In genomic region chr16:22877660-22878390, GRCm38 (mm10) we compare ENCODE assay signal across 21 mouse cellular contexts. TPM values are rescaled to one million over a fixed set of nuclear protein-coding genes. Genes with fewer than 3 reads are reported as not detected.
DNase-seq lines count a peak whose midpoint lies in the region; ATAC-seq and TF ChIP-seq lines count a peak whose summit lies in the region.
"Had no signal": no experiment of that assay in that cellular context is flagged by ENCODE, and none has a peak within 500 bp of the region (broad histone marks: within the 10 kb centered on the region; RNA-seq: fewer than 3 reads in every experiment).

No protein-coding gene starts in this region.

- peak; percentile 60 for DNase-seq in hindbrain, postnatal 0 days (ENCODE audit: low spot score)
- no peak for DNase-seq in hindbrain, embryonic 10.5 days (ENCODE audit: low spot score)
- DNase-seq in 3134 (ENCODE audit: extremely low read depth, insufficient read length, low spot score) (peak; percentile 45), MN1 (ENCODE audit: low spot score) (peak; percentile 24)
- peak; percentile 39 to 64 for DNase-seq in cerebellum, postnatal 25 days
- DNase-seq in ovary, adult 18-20 months (ENCODE audit: low spot score) = no peak
- DNase-seq in yolk sac, embryonic 10.5 days (ENCODE audit: low spot score) = no peak
- DNase-seq: adrenal gland, adult 2 months; gastrocnemius, adult 2 months; heart, postnatal 14 days; right cerebral cortex, adult 18-20 months; thymus, adult 18-20 months had no signal

- no peaks in the 10 kb centered on the region for H3K27me3 ChIP-seq in hindbrain, postnatal 0 days (ENCODE audit: insufficient read depth, low read length)
- H3K27me3 ChIP-seq in hindbrain, embryonic 10.5 days (ENCODE audit: insufficient read depth, poor library complexity, severe bottlenecking) = no peaks in the 10 kb centered on the region
- H3K27me3 ChIP-seq: CH12.LX; lung, embryonic 15.5 days had no signal

- H3K9me3 ChIP-seq in hindbrain, postnatal 0 days (ENCODE audit: low read length) = no peaks in the 10 kb centered on the region
- no peaks in the 10 kb centered on the region for H3K9me3 ChIP-seq in hindbrain, embryonic 10.5 days
- H3K9me3 ChIP-seq: lung, embryonic 15.5 days had no signal

- no peaks in the 10 kb centered on the region for H3K4me1 ChIP-seq in hindbrain, postnatal 0 days (ENCODE audit: insufficient read depth, low read length)
- peaks cover 10% of the 10 kb centered on the region for H3K4me1 ChIP-seq in hindbrain, embryonic 10.5 days (replicated peaks)
- H3K4me1 ChIP-seq: lung, embryonic 15.5 days had no signal

- no peak for TF ChIP-seq CTCF in hindbrain, postnatal 0 days (IDR thresholded peaks at IDR 0.05; ENCODE audit: low read depth)

- H3K4me3 ChIP-seq in hindbrain, postnatal 0 days (ENCODE audit: low read length) = no peak overlapping the region
- no peak overlapping the region for H3K4me3 ChIP-seq in hindbrain, embryonic 10.5 days
- H3K4me3 ChIP-seq: gastrocnemius, adult 2 months; lung, embryonic 15.5 days had no signal

- H3K27ac ChIP-seq in hindbrain, postnatal 0 days = no peak overlapping the region
- no peak overlapping the region for H3K27ac ChIP-seq in hindbrain, embryonic 10.5 days
- H3K27ac ChIP-seq: gastrocnemius, adult 2 months; kidney, postnatal 0 days; lung, embryonic 15.5 days had no signal

- no peak overlapping the region for H3K4me2 ChIP-seq in hindbrain, postnatal 0 days (ENCODE audit: low read depth, low read length)
- H3K4me2 ChIP-seq: lung, embryonic 15.5 days had no signal

- peaks cover 7% of the 10 kb centered on the region; the same call in 1 of the 2 replicates for H3K36me3 ChIP-seq in hindbrain, postnatal 0 days (ENCODE audit: insufficient read depth, low read length)
- peaks cover 11% of the 10 kb centered on the region for H3K36me3 ChIP-seq in hindbrain, embryonic 10.5 days

- H3K9ac ChIP-seq in hindbrain, postnatal 0 days (replicated peaks; ENCODE audit: low read length) = no peak overlapping the region
- H3K9ac ChIP-seq: lung, embryonic 15.5 days had no signal

- WGBS in hindbrain, postnatal 0 days = 46% methylated on average over 11 of the region's 11 CpGs
- 85% methylated on average over 11 of the region's 11 CpGs for WGBS in hindbrain, embryonic 10.5 days

- no peak for ATAC-seq in hindbrain, postnatal 0 days
- ATAC-seq: inflammation-experienced regulatory T-cells, adult 6 months had no signal

RNA-seq across cellular contexts. Expression of gene Ahsg, which starts 13.3 kb away (rescaled TPM):
- total RNA-seq in hindbrain, postnatal 0 days (2014; rRNA removed) = not detected in 2 replicates
- not detected in 2 replicates for polyA plus RNA-seq in hindbrain, postnatal 0 days (2015; fragmentation: Nextera tagmentation; extraction: Ambion mirVana)
- polyA plus RNA-seq in hindbrain, embryonic 10.5 days (2016; fragmentation: Nextera tagmentation; extraction: Ambion mirVana) = 0.31 TPM in 1 of 2 replicates, not detected in the other
- total RNA-seq: CH12.LX; gastrocnemius, adult 2 months; megakaryocyte, adult 5-6 weeks; neutrophil, adult 5-6 weeks had no signal
- polyA plus RNA-seq: embryonic facial prominence, embryonic 11.5 days; forebrain, embryonic 11.5 days; inflammation-experienced regulatory T-cells, adult 6 months had no signal

RNA-seq across cellular contexts. Expression of gene Dnajb11, which starts 20.2 kb away (rescaled TPM):
- total RNA-seq in hindbrain, postnatal 0 days (2014; rRNA removed) = 41.2 and 58.9 TPM in 2 replicates
- 86.9 and 87.1 TPM in 2 replicates for polyA plus RNA-seq in hindbrain, postnatal 0 days (2015; fragmentation: Nextera tagmentation; extraction: Ambion mirVana)
- 93.2 and 98.3 TPM in 2 replicates for polyA plus RNA-seq in hindbrain, embryonic 10.5 days (2016; fragmentation: Nextera tagmentation; extraction: Ambion mirVana)

RNA-seq across cellular contexts. Expression of gene Tbccd1, which starts 20.4 kb away (rescaled TPM):
- total RNA-seq in hindbrain, postnatal 0 days (2014; rRNA removed) = 13.2 and 16.9 TPM in 2 replicates
- polyA plus RNA-seq in hindbrain, postnatal 0 days (2015; fragmentation: Nextera tagmentation; extraction: Ambion mirVana) = 17.2 and 17.5 TPM in 2 replicates
- 32.3 and 37.6 TPM in 2 replicates for polyA plus RNA-seq in hindbrain, embryonic 10.5 days (2016; fragmentation: Nextera tagmentation; extraction: Ambion mirVana)

RNA-seq across cellular contexts. Expression of gene Fetub, which starts 40.3 kb away (rescaled TPM):
- total RNA-seq in hindbrain, postnatal 0 days (2014; rRNA removed) = not detected in 2 replicates
- 0.10 TPM in 1 of 2 replicates, not detected in the other for polyA plus RNA-seq in hindbrain, postnatal 0 days (2015; fragmentation: Nextera tagmentation; extraction: Ambion mirVana)
- not detected in 2 replicates for polyA plus RNA-seq in hindbrain, embryonic 10.5 days (2016; fragmentation: Nextera tagmentation; extraction: Ambion mirVana)
- total RNA-seq: gastrocnemius, adult 2 months; heart, postnatal 14 days; left cerebral cortex, adult 8-10 months; megakaryocyte, adult 5-6 weeks; neutrophil, adult 5-6 weeks had no signal
- polyA plus RNA-seq: forebrain, embryonic 11.5 days; lung, embryonic 15.5 days had no signal

Comparison
In these comparisons a context has a peak if more than half of its experiments do, and no peak if none do; other contexts are left out.
1. DNase-seq: peak in hindbrain, postnatal 0 days (single experiment), 3134 (single experiment), MN1 (single experiment) and cerebellum, postnatal 25 days (2 of 2); none in hindbrain, embryonic 10.5 days (single experiment), ovary, adult 18-20 months (single experiment) and yolk sac, embryonic 10.5 days (single experiment).